Mouse (Mus musculus): Measurements from ENCODE around the gene Dnaic1.
"Not testable (repeated sequence)": the region's sequence is repeated elsewhere in the genome, so short reads cannot be mapped to it uniquely, and the experiment has no call there.

Gene Dnaic1

GRCm38 (mm10) chr4:41665009-41665675, 95.6 kb downstream of the Dnaic1 start:
- no peak for DNase-seq (ENCODE audit: low read depth, low spot score)

GRCm38 (mm10) chr4:41666646-41667045, 97.1 kb downstream of the Dnaic1 start:
- no peak for DNase-seq (ENCODE audit: low read depth, low spot score)

GRCm38 (mm10) chr4:41670836-41671235, 101.3 kb downstream of the Dnaic1 start:
- no peak for DNase-seq (ENCODE audit: low read depth, low spot score)

- no peak for DNase-seq (ENCODE audit: low read depth, low spot score)
Measured at GRCm38 (mm10) chr4:41671500-41671899, 101.9 kb downstream of the Dnaic1 start.

GRCm38 (mm10) chr4:41671963-41672480, 102.4 kb downstream of the Dnaic1 start:
- no peak for DNase-seq (ENCODE audit: low read depth, low spot score)

GRCm38 (mm10) chr4:41672522-41672963, 103.0 kb downstream of the Dnaic1 start:
- no peak for DNase-seq (ENCODE audit: low read depth, low spot score)

GRCm38 (mm10) chr4:41673186-41673585, 103.6 kb downstream of the Dnaic1 start:
- DNase-seq (ENCODE audit: low read depth, low spot score): no peak

GRCm38 (mm10) chr4:41676248-41677005, 106.9 kb downstream of the Dnaic1 start:
- no peak for DNase-seq (ENCODE audit: low read depth, low spot score)

DNA sequence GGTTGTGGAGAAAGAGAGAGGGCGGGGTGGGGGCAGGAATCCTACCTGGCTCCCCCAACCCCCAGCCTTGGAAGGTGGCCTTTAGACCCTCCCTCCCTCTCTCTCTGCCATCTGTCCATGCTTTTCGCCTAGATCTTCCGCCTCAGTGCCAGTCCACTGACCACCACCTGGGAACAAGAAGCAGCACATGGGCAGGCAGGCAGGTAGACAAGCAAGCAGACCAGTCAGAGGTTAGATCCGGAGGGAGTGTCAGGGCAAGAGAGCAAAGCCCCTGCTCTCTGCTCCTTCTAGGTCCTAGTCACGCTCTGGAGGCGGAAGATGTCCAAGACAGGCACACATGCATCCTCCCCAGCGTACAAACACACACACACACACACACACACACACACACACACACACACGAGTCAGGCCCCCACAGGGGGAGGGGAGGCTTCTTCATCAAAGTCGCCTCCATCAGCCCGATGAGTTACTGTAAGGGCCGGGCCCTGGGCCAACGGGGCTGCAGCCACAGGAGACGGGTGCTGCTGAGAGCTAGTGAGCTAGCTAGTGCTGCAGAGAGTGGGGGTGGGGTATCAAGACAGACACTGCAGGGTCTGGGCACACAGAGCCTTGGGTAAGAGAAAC, 107.5 kb downstream of the Dnaic1 start:
- DNase-seq (ENCODE audit: low read depth, low spot score): no peak

- DNase-seq (ENCODE audit: low read depth, low spot score): no peak
Measured at GRCm38 (mm10) chr4:41678863-41679262, 109.3 kb downstream of the Dnaic1 start.

GRCm38 (mm10) chr4:41679291-41679690, 109.7 kb downstream of the Dnaic1 start:
- no peak for DNase-seq (ENCODE audit: low read depth, low spot score)

- no peak for DNase-seq (ENCODE audit: low read depth, low spot score)
Measured at GRCm38 (mm10) chr4:41681176-41681575, 111.6 kb downstream of the Dnaic1 start.

- no peak for DNase-seq (ENCODE audit: low read depth, low spot score)
Measured at GRCm38 (mm10) chr4:41681947-41682346, 112.4 kb downstream of the Dnaic1 start.

- DNase-seq (ENCODE audit: low read depth, low spot score): no peak
Measured at GRCm38 (mm10) chr4:41682789-41683188, 113.2 kb downstream of the Dnaic1 start.

- not testable (repeated sequence) for DNase-seq (ENCODE audit: low read depth, low spot score)
Measured at GRCm38 (mm10) chr4:41683303-41683702, 113.7 kb downstream of the Dnaic1 start.

- DNase-seq (ENCODE audit: low read depth, low spot score): not testable (repeated sequence)
Measured at GRCm38 (mm10) chr4:41684131-41684930, 114.8 kb downstream of the Dnaic1 start.

- not testable (repeated sequence) for DNase-seq (ENCODE audit: low read depth, low spot score)
Measured at GRCm38 (mm10) chr4:41684931-41685453, 115.4 kb downstream of the Dnaic1 start.

GRCm38 (mm10) chr4:41685882-41686492, 116.4 kb downstream of the Dnaic1 start:
- not testable (repeated sequence) for DNase-seq (ENCODE audit: low read depth, low spot score)
